Mouse (Mus musculus): Measurements from ENCODE around the gene Apoa1.

- TF ChIP-seq EP300 (optimal IDR thresholded peaks at IDR 0.05) (no peak), CTCF (IDR thresholded peaks at IDR 0.05; ENCODE audit: low read depth) (no peak)
Measured at GRCm38 (mm10) chr9:46243122-46243521, 14.7 kb downstream of the Apoa1 start.

All from stomach, postnatal 0 days (tissue).